Mouse (Mus musculus) embryonic fibroblast, embryonic 13.5 days (primary cell): ENCODE data around the gene Ceacam16.

Experiments
- CTCF ChIP-seq: IDR thresholded peaks from 2 replicates; pipeline ENCODE4 v1.5.1; 2011; ENCODE audit warnings: mild to moderate bottlenecking, control low read depth, low read length, moderate library complexity, borderline replicate concordance; ENCODE audit not compliant: insufficient read depth
- POLR2A ChIP-seq: IDR thresholded peaks from 2 replicates; pipeline ENCODE4 v1.6.1; 2011; ENCODE audit warnings: low read depth, mild to moderate bottlenecking, control low read depth, low read length, moderate library complexity

GRCm38 (mm10) chr7:19830682-19831156 is 30.4 kb downstream of the Ceacam16 start:
- TF ChIP-seq POLR2A (peak; percentile 45; the same call in 1 of the 2 replicates), CTCF (no peak)
